Mouse (Mus musculus): ENCODE data around the gene Tctn1.

Gene Tctn1

GRCm38 (mm10) chr5:122291553-122292339 is 27.5 kb upstream of the Tctn1 start:
- peak; percentile 91 for TF ChIP-seq GATA4 (IDR thresholded peaks at IDR 0.05; ENCODE audit: insufficient replicate concordance, low read length)

GRCm38 (mm10) chr5:122291149-122291548 is 26.9 kb upstream of the Tctn1 start:
- TF ChIP-seq GATA4 (IDR thresholded peaks at IDR 0.05; ENCODE audit: insufficient replicate concordance, low read length) = no peak

GRCm38 (mm10) chr5:122288147-122288811 is 24.0 kb upstream of the Tctn1 start:
- no peak for TF ChIP-seq GATA4 (IDR thresholded peaks at IDR 0.05; ENCODE audit: insufficient replicate concordance, low read length)

GRCm38 (mm10) chr5:122287026-122287425 is 22.8 kb upstream of the Tctn1 start:
- no peak for TF ChIP-seq GATA4 (IDR thresholded peaks at IDR 0.05; ENCODE audit: insufficient replicate concordance, low read length)

DNA sequence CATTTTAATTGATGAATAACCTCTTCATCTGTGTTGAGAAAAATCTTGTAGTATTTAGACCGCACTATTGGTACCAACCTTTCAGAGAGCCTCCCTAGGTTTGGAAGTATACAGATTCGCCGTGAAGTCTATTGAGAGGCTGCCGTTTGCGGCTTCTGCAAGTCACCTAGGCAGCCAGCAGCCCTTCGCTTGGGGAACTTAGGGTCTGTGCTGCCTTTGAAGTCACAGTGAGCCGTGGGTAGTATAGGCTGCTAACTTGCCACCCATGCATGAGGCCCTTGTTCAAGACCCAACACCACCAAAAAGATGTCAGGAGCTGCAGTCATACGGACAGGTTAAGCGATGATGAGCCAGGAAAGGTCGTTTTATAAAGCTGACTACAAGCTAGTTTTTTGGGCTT is 21.9 kb upstream of the Tctn1 start:
- TF ChIP-seq GATA4 (IDR thresholded peaks at IDR 0.05; ENCODE audit: insufficient replicate concordance, low read length) = no peak

GRCm38 (mm10) chr5:122285767-122286150 is 21.5 kb upstream of the Tctn1 start:
- TF ChIP-seq GATA4 (IDR thresholded peaks at IDR 0.05; ENCODE audit: insufficient replicate concordance, low read length) = no peak

DNA sequence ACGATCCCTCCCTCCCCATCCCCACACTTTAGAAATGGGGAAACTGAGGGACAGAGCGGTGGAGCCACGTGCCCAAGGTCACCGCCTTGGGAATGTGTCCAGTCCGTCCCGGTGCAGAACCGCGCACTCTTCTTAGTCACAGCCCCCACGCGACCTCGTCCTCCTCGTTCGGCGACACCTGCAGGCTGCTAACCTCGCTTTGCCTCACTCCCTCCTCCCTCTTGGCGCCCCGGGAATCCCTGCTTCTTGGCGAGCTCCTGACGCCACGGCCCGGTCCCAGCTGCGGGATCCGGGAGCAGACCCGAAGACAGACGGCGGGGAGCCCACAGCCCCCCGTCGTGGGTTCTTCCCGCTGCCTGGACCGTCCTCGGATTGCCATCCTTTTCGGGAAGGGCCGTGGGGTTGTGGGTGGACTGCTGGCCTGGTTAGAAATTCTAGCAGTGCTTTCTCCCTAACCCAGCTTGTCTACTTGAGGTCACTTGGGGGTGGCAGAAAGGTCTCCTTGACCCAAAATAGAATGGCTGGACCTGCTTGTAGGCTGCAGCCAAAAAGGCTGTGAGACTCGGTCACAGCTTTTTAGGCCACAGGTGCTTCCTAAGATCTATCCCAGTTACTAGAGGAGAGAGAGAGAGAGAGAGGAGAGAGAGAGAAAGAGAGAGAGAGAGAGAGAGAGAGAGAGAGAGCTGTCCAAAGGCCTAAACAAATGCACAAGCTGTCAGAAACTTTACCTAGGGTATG is 20.9 kb upstream of the Tctn1 start:
- no peak for TF ChIP-seq GATA4 (IDR thresholded peaks at IDR 0.05; ENCODE audit: insufficient replicate concordance, low read length)

DNA sequence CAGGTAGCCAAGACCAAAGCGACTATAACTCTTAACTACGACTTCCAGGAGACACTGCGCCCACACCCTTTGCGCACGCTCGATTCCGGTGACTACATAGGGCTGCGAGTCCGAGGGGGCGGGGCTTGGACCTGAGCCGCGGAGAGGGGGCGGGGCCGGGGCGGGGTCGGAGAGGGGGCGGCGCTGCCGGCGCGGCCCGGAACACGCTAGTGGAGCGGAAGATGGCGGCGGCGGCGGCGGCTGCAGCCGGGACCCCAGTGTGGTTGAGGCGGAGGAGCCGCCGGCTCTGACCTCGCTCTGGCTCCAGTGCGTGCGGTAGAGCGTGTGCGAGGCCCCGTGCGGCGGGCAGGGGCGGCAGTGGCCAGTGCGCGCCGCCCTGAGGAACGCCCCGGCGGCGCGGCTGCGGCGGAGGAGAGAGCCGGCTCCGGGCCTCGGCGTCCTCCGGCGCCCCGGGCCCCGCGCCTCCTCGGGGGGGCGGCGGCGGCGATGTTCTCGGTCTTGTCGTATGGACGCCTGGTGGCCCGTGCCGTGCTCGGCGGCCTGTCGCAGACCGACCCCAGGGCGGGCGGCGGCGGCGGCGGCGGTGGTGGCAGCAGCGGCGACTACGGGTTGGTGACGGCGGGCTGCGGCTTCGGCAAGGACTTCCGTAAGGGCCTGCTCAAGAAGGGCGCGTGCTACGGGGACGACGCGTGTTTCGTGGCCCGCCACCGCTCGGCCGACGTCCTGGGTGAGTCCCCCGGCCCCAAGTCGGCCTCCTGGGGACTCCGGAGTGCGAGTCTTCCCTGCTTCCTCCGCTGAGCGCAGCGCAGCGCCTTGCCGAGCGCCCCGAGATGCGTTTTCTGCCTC is 20.1 kb upstream of the Tctn1 start, which contains the start of gene Pptc7:
TSS of gene Pptc7 (plus strand) at position 183 of the 846 bp plus-strand sequence.
- no peak for TF ChIP-seq GATA4 (IDR thresholded peaks at IDR 0.05; ENCODE audit: insufficient replicate concordance, low read length)

DNA sequence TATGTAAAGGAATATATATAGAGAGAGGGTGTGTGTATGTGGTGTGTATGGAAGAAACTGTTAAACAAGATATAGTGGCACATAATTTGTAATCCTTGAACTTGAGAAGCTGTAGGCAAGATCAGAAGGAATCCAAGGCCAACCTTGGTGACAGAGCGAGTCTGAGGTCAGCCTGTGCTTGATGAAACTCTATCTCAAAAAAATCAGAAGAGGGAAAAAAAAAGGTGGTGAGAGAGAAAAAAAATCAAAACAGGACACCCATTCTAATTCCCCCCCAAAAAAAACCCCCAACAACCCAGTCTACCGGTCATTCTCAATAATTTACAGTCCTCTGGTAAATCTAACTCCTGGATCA is 19.5 kb upstream of the Tctn1 start:
- TF ChIP-seq GATA4 (IDR thresholded peaks at IDR 0.05; ENCODE audit: insufficient replicate concordance, low read length) = no peak

- TF ChIP-seq GATA4 (IDR thresholded peaks at IDR 0.05; ENCODE audit: insufficient replicate concordance, low read length) = no peak
These were observed 16.7 kb upstream of the Tctn1 start for GRCm38 (mm10) chr5:122280827-122281462.

GRCm38 (mm10) chr5:122280422-122280826 is 16.2 kb upstream of the Tctn1 start:
- TF ChIP-seq GATA4 (IDR thresholded peaks at IDR 0.05; ENCODE audit: insufficient replicate concordance, low read length) = no peak

DNA sequence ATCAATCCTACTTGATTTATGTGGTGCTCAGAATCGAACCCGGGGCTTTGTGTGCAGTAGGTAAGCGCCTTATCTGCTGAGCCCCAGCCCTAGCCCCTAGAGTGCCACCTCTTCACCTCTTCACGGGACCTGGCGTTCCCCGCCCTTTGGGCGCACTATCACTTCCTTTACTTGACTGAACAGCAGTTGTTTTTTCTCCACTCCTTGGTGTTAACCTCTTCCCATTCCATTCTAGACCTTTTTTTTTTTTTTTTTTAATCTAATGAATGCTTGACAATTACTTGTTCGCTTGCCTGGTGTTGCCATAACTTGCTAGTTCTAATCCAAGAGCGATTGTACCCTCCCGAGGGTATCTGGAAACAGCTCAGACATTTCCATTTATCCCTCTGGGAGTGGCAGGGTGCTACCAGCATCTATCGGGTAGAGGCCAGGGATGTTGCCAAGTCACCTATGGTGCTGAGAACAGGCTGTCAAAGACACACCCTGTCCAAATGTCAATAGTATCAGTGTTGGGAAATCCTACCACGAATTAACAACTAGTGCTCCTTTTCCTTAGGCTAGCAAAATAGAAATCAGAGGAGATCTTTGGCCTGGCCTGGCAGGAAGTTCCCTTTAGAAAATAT is 15.7 kb upstream of the Tctn1 start:
- TF ChIP-seq GATA4 (IDR thresholded peaks at IDR 0.05; ENCODE audit: insufficient replicate concordance, low read length) = no peak

GRCm38 (mm10) chr5:122278946-122279345 is 14.7 kb upstream of the Tctn1 start:
- TF ChIP-seq GATA4 (IDR thresholded peaks at IDR 0.05; ENCODE audit: insufficient replicate concordance, low read length) = no peak

DNA sequence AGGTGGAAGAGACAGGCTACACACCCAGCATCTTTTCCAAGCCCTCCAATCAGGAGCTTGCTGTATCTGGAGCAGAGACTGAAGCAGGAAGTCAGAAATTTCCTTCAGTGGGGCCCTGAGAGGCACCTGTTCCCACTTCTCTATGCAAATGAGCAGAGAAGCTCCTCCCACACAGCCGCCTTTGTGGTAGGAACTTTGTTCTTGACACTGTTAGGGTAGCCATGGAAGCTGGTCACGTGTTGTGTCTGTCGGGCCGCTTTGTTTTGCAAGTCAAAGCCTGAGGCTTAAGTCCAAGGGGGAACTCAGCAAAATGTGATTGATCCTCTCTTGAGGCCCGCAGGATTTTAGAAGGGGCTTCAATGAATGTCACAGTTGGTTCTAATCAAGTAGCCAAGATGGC is 10.5 kb upstream of the Tctn1 start:
- no peak for TF ChIP-seq GATA4 (IDR thresholded peaks at IDR 0.05; ENCODE audit: insufficient replicate concordance, low read length)

Data from liver, adult (tissue).